Mouse (Mus musculus) intestine, embryonic 15.5 days (tissue): ENCODE measurements around the gene Sytl3. TPM values are rescaled to one million over a fixed set of nuclear protein-coding genes. Genes with fewer than 3 reads are reported as not detected.
A peak's percentile ranks its signal among the peaks of the same experiment; 100 is the strongest.

Experiments used
- ATAC-seq: fragments of 200-750 bp; cut with Nextera tagmentation; 2 replicates; pipeline ENCODE4 v1.8.0; 2017; ENCODE audit warnings: moderate TSS enrichment, moderate library complexity
- H3K27ac ChIP-seq: fragments of 300-500 bp; sonication (generic); 2 replicates; pipeline ENCODE4 v1.5.1; 2015; ENCODE audit warnings: mild to moderate bottlenecking, inconsistent platforms
- H3K27me3 ChIP-seq: fragments of 300-500 bp; sonication (generic); replicated peaks from 2 replicates; pipeline ENCODE4 v1.6.1; 2015; ENCODE audit warnings: inconsistent platforms
- H3K36me3 ChIP-seq: fragments of 300-500 bp; sonication (generic); 2 replicates; pipeline ENCODE4 v1.6.1; 2015; ENCODE audit warnings: inconsistent platforms
- H3K4me1 ChIP-seq: fragments of 300-500 bp; sonication (generic); replicated peaks from 2 replicates; pipeline ENCODE4 v1.6.1; 2015; ENCODE audit warnings: inconsistent platforms
- H3K4me2 ChIP-seq: fragments of 300-500 bp; sonication (generic); replicated peaks from 2 replicates; pipeline ENCODE4 v1.6.1; 2015; ENCODE audit warnings: mild to moderate bottlenecking, inconsistent platforms
- H3K4me3 ChIP-seq: fragments of 300-500 bp; sonication (generic); replicated peaks from 2 replicates; pipeline ENCODE4 v1.5.1; 2015; ENCODE audit warnings: inconsistent platforms
- H3K9ac ChIP-seq: fragments of 300-500 bp; sonication (generic); 2 replicates; pipeline ENCODE4 v1.6.1; 2015; ENCODE audit warnings: inconsistent platforms
- H3K9me3 ChIP-seq: fragments of 300-500 bp; sonication (generic); 2 replicates; pipeline ENCODE4 v1.6.1; 2016; ENCODE audit warnings: inconsistent platforms
- WGBS: fragments of 180-500 bp; shearing (Covaris S2); methylation state at CpG from one replicate; pipeline ENCODE4 v1.1.7; 2015; 5-methylcytosine and 5-hydroxymethylcytosine counted together
- polyA plus RNA-seq: library from polyadenylated mRNA; unstranded; fragments of >200 nt; fragmentation: Nextera tagmentation; extraction: Ambion mirVana; gene quantifications from 2 replicates; pipeline ENCODE4 v1.2.1, GENCODE M21; 2015

Gene Sytl3
- polyA plus RNA-seq, 1 experiment from 2014 or later, result 1.9 TPM

- no peaks in the 10 kb centered on the region for H3K27me3 ChIP-seq
- H3K4me2 ChIP-seq, result peak overlapping the region; percentile 2; the same call in 1 of the 2 replicates
- H3K36me3 ChIP-seq, result peaks cover 22% of the 10 kb centered on the region
- peak overlapping the region; percentile 65 for H3K27ac ChIP-seq
- no peaks in the 10 kb centered on the region for H3K9me3 ChIP-seq
- H3K9ac ChIP-seq, result no peak overlapping the region
- no peak overlapping the region for H3K4me3 ChIP-seq
- WGBS, result 39% methylated on average over 11 of the region's 11 CpGs
- peaks cover 34% of the 10 kb centered on the region for H3K4me1 ChIP-seq
- peak; percentile 80 for ATAC-seq
These were observed 84.9 kb downstream of the Sytl3 start for GRCm38 (mm10) chr17:6743787-6744239.

DNA sequence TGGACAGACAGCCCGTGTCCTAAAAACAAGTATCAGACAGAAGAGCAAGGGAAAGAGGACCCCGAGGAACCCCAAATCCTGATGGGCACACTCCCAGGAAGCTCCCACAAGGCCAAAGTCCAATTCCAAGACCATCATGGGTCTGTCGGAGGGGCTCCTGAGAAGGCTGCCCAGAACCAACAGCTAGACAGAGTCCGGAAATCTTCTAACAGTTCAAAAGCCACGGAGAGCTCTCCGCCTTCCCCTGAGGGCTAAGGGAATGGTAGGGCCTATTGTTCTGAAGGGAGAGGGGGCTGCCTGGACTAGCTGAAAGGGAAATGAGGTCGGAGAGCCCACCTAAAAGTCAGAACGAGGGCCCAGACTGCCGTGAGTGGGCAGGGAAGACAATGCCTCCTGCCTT is 85.5 kb downstream of the Sytl3 start:
- peak overlapping the region; percentile 65 for H3K27ac ChIP-seq
- no peak overlapping the region for H3K4me3 ChIP-seq
- 65% methylated on average over 9 of the region's 9 CpGs for WGBS
- no peaks in the 10 kb centered on the region for H3K9me3 ChIP-seq
- H3K27me3 ChIP-seq, result no peaks in the 10 kb centered on the region
- peaks cover 34% of the 10 kb centered on the region for H3K4me1 ChIP-seq
- peak overlapping the region; percentile 2; the same call in 1 of the 2 replicates for H3K4me2 ChIP-seq
- no peak overlapping the region for H3K9ac ChIP-seq
- ATAC-seq, result 0 out of 2 replicates have a peak, but pooled peaks have one; percentile 11
- H3K36me3 ChIP-seq, result peaks cover 19% of the 10 kb centered on the region

DNA sequence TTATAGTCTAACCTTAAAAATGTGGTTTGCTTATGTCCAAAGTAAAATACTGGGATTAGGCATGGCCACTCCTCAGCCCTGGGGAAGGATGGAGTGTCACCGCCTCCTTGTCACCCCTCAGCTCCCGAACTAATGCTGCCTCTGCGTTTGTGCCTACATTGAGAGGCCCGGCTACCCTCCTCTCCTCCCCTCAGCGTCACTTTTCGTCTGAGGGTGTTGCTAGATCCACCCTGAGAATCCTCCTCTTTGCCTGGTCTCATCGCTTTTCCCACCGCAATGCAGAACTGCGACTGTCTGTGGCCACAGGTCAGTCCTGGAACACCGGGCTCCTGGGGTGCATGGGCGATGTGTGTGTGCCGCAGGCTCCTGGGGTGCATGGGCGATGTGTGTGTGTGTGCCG is 86.0 kb downstream of the Sytl3 start:
- Histone ChIP-seq H3K9me3 (no peaks in the 10 kb centered on the region), H3K9ac (no peak overlapping the region), H3K36me3 (peaks cover 14% of the 10 kb centered on the region), H3K27ac (no peak overlapping the region), H3K4me2 (no peak overlapping the region), H3K4me3 (no peak overlapping the region), H3K27me3 (no peaks in the 10 kb centered on the region), H3K4me1 (peaks cover 34% of the 10 kb centered on the region)
- 89% methylated on average over 14 of the region's 14 CpGs for WGBS
- no peak for ATAC-seq

DNA sequence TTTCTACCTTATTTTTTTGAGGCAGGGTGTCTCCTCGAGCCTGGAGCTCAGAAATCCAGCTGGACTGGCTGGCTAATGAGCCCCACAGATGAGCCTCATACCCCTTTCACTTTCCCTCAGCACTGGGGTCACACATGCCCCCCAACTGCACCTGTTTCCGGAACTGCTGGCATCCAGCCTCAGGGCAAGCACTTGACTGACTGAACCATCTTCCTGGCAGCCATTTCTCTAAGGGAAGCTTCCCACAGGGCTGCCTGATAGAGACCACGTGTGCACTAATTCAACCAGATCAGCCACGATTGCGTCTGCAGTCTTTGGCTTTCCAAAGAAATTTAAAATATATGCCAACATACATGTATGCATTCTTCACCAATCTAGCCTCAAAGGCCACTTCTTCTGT is 86.6 kb downstream of the Sytl3 start:
- ATAC-seq, result no peak
- Histone ChIP-seq H3K27me3 (no peaks in the 10 kb centered on the region), H3K9ac (no peak overlapping the region), H3K4me3 (no peak overlapping the region), H3K4me1 (peaks cover 34% of the 10 kb centered on the region), H3K9me3 (no peaks in the 10 kb centered on the region), H3K36me3 (peaks cover 10% of the 10 kb centered on the region; the same call in 1 of the 2 replicates), H3K27ac (no peak overlapping the region), H3K4me2 (no peak overlapping the region)
- 87% methylated on average over 5 of the region's 5 CpGs for WGBS

DNA sequence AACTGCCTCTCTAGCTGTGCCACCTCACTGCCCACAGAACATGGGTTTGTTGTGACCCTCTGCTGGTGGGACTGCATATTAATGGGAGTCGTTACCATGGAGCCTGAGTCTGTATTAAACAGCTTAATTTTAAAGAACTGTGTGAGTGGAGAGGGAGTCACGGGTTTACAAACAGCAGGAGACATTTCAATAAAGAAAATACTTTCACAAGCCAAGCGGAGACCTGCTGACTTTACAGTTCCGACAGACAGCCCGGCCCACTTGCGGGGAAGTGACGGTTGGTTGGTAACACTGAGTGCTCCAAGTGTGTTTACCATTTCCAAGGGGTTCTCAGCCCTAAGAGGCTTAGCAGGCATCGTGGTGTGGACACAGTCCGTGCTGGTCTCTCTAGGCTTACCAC is 87.1 kb downstream of the Sytl3 start:
- Histone ChIP-seq H3K9me3 (no peaks in the 10 kb centered on the region), H3K4me3 (no peak overlapping the region), H3K4me1 (peaks cover 31% of the 10 kb centered on the region), H3K36me3 (peaks cover 6% of the 10 kb centered on the region; the same call in 1 of the 2 replicates), H3K9ac (no peak overlapping the region), H3K4me2 (no peak overlapping the region), H3K27me3 (no peaks in the 10 kb centered on the region), H3K27ac (no peak overlapping the region)
- ATAC-seq, result no peak
- 67% methylated on average over 9 of the region's 9 CpGs for WGBS

DNA sequence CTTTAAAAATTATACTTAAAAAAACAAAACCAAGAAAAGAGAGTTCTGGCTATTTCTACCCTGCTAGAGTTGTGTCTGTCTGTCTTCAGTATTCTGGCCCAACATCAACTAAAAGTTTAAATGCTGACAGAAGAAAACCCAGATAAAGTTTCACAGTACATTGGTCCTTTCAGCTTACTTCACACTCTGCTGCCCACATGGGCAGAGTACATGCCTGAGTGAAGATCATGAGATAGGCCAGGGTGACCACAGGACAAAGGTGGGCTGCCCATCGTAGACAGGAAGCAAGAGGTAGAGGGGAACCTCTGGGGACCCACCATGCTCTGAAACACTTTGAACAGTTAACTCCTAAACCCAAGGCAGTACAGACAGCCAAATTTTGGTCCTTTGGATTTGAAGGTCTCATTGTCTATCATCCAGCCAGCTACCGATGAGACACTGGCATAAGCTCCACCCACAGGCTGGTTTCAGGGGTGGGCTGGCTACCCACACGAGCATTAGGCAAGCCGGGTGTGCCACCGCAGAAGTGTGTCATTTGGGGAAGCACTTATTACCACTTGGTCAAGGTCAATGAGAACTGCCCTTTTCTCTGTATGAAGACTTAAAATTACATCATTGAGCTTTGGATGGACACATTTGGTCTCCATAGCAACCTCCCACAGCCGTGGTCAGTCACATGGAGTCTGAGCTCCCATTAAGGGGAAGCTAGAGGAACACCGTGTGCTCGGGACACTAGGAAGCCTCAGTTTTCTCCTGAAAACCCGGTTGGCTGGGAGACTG is 87.7 kb downstream of the Sytl3 start:
- no peaks in the 10 kb centered on the region for H3K9me3 ChIP-seq
- no peak overlapping the region for H3K27ac ChIP-seq
- ATAC-seq, result no peak
- H3K9ac ChIP-seq, result no peak overlapping the region
- peaks cover 31% of the 10 kb centered on the region for H3K4me1 ChIP-seq
- H3K4me3 ChIP-seq, result no peak overlapping the region
- H3K4me2 ChIP-seq, result no peak overlapping the region
- peaks cover 4% of the 10 kb centered on the region; the same call in 1 of the 2 replicates for H3K36me3 ChIP-seq
- 74% methylated on average over 9 of the region's 9 CpGs for WGBS
- no peaks in the 10 kb centered on the region for H3K27me3 ChIP-seq

DNA sequence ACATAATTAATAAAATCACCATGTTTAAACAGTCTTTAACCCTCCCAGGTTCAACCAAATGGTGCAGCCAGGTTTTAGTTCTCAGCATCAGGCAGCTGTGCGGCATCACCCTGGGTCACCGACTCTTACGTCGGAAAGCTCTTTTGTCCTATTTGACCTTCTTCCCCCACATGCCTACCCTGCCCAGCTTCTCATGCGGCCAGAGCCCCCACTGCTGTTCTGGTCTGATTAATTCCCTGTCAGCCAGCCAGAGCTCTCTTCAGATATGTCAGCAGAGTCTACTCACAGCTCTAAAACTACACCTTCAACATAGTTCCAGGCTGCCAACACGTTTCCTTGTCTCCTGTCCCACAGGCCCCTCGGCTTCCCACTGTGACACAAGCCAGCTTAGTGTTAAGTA is 88.6 kb downstream of the Sytl3 start:
- no peaks in the 10 kb centered on the region for H3K9me3 ChIP-seq
- no peaks in the 10 kb centered on the region for H3K27me3 ChIP-seq
- peaks cover 4% of the 10 kb centered on the region; the same call in 1 of the 2 replicates for H3K36me3 ChIP-seq
- 48% methylated on average over 7 of the region's 7 CpGs for WGBS
- no peak overlapping the region for H3K9ac ChIP-seq
- no peak for ATAC-seq
- H3K27ac ChIP-seq, result no peak overlapping the region
- peaks cover 23% of the 10 kb centered on the region for H3K4me1 ChIP-seq
- H3K4me2 ChIP-seq, result no peak overlapping the region
- no peak overlapping the region for H3K4me3 ChIP-seq

DNA sequence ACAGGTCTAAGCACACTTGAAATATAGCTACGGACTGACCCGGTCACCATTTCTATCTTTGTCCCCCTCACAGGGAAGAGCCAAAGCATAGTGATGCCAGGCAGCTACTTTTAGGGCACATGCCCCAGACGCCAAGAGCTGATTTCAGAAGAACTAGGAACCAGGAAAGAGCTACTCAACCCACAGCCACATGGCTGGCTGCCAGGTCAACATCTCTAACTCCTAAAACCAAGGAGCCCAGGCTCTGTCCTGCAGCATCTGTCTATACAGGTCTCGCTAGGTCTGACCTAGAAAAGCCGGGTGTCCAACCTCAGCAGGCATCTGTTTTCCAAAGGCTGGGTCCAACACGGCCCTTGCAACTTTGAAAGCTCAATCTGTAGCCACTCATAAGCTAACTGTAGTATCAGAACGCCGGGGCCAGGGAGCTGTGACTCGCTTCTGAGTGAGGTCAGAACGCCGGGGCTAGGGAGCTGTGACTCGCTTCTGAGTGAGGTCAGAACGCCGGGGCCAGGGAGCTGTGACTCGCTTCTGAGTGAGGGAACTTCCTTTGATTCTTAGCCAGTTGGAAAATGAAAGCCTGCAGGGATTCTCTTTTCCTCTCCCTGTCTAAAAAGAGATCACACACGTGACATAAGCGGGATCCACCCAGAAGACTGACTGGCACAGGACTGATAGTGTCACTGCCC is 90.0 kb downstream of the Sytl3 start:
- Histone ChIP-seq H3K4me3 (no peak overlapping the region), H3K36me3 (peaks cover 4% of the 10 kb centered on the region; the same call in 1 of the 2 replicates), H3K4me2 (no peak overlapping the region), H3K9ac (no peak overlapping the region), H3K9me3 (no peaks in the 10 kb centered on the region), H3K4me1 (peaks cover 16% of the 10 kb centered on the region), H3K27ac (no peak overlapping the region), H3K27me3 (no peaks in the 10 kb centered on the region)
- no peak for ATAC-seq
- 76% methylated on average over 17 of the region's 17 CpGs for WGBS

DNA sequence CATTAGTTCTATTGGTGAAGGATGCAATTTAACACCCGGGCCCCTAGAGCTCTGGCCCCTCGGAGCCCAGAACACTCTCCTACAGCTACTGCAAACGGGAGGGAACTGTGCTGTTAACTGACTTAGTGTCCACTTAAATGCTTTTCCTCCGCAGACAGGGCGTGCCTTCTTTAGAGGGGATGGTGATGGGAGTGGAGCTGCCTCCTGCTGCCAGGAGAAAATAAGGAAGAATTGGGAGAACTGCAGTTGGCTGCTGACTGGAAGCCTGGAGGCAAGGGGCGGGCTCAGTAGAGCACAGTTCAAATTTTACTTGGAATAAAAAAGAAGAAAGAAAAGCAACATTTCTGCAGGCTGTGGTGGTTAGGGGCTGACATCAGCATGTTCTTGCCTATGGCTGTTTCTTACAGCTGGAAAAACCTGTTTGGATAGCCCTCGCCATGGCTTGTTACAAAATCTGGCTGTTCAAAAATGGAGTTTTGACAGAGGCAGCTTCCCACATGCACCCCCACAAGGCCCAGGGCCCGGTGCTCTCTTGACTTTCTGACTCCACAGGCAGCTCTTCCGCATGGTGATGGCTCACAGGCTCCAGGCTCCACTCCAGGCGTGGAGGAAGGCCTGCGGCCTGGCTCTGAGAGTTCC is 92.4 kb downstream of the Sytl3 start:
- H3K27ac ChIP-seq, result no peak overlapping the region
- no peaks in the 10 kb centered on the region for H3K27me3 ChIP-seq
- no peak for ATAC-seq
- peaks cover 4% of the 10 kb centered on the region; the same call in 1 of the 2 replicates for H3K36me3 ChIP-seq
- no peak overlapping the region for H3K4me2 ChIP-seq
- H3K4me1 ChIP-seq, result peaks cover 10% of the 10 kb centered on the region
- H3K9ac ChIP-seq, result no peak overlapping the region
- 68% methylated on average over 11 of the region's 11 CpGs for WGBS
- H3K9me3 ChIP-seq, result no peaks in the 10 kb centered on the region
- no peak overlapping the region for H3K4me3 ChIP-seq

DNA sequence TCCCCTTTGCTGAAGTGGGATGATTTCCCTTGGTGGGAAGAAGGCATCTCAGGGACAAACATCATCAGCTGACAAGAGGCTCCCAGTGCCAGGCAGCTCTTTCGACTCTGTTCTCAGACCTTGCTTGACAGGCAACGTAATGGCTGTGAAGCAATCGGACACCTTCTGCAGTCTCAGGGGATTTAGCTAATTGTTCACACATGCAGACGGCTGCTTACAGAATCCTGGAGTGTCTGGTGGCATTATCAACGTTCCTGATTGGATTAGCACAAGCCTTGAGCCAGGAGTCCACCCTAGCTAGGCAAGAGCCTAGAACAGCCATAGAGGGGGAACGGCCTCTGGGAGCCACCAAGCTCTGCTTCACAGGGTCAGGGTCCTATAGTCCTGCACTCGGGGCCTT is 93.5 kb downstream of the Sytl3 start:
- Histone ChIP-seq H3K36me3 (peaks cover 4% of the 10 kb centered on the region; the same call in 1 of the 2 replicates), H3K4me1 (peaks cover 19% of the 10 kb centered on the region), H3K4me2 (no peak overlapping the region), H3K4me3 (no peak overlapping the region), H3K9me3 (no peaks in the 10 kb centered on the region), H3K27ac (no peak overlapping the region), H3K9ac (no peak overlapping the region), H3K27me3 (no peaks in the 10 kb centered on the region)
- ATAC-seq, result no peak
- 72% methylated on average over 7 of the region's 7 CpGs for WGBS

- ATAC-seq, result peak; percentile 0; the same call in 1 of the 2 replicates
- no peaks in the 10 kb centered on the region for H3K27me3 ChIP-seq
- H3K9ac ChIP-seq, result peak overlapping the region; percentile 2; the same call in 1 of the 2 replicates
- H3K9me3 ChIP-seq, result no peaks in the 10 kb centered on the region
- H3K4me2 ChIP-seq, result no peak overlapping the region; the same call in 1 of the 2 replicates
- peaks cover 4% of the 10 kb centered on the region; the same call in 1 of the 2 replicates for H3K36me3 ChIP-seq
- no peak overlapping the region for H3K4me3 ChIP-seq
- peak overlapping the region; percentile 61 for H3K27ac ChIP-seq
- WGBS, result 74% methylated on average over 9 of the region's 9 CpGs
- peaks cover 24% of the 10 kb centered on the region for H3K4me1 ChIP-seq
These were observed 96.3 kb downstream of the Sytl3 start for GRCm38 (mm10) chr17:6755176-6755575.

- Histone ChIP-seq H3K4me2 (no peak overlapping the region), H3K36me3 (peaks cover 4% of the 10 kb centered on the region; the same call in 1 of the 2 replicates), H3K27ac (peak overlapping the region; percentile 80), H3K4me1 (peaks cover 24% of the 10 kb centered on the region), H3K27me3 (no peaks in the 10 kb centered on the region), H3K9ac (no peak overlapping the region), H3K9me3 (no peaks in the 10 kb centered on the region), H3K4me3 (no peak overlapping the region)
- WGBS, result 65% methylated on average over 8 of the region's 8 CpGs
- peak; percentile 93 for ATAC-seq
These were observed 97.0 kb downstream of the Sytl3 start for GRCm38 (mm10) chr17:6755873-6756272.
